Mouse (Mus musculus) olfactory bulb, adult 2 months (tissue): ENCODE results near the gene Zkscan3.

Source experiments
- CTCF ChIP-seq: fragments of 200-500 bp; IDR thresholded peaks from 2 replicates; pipeline ENCODE4 v1.5.1; 2012; ENCODE audit warnings: low read depth, mild to moderate bottlenecking, low read length, moderate library complexity; ENCODE audit not compliant: insufficient read depth
- POLR2A ChIP-seq: fragments of 200-500 bp; IDR thresholded peaks from 2 replicates; pipeline ENCODE4 v1.6.1; 2012; ENCODE audit warnings: mild to moderate bottlenecking, low read depth, low read length, moderate library complexity; ENCODE audit not compliant: insufficient read depth

DNA sequence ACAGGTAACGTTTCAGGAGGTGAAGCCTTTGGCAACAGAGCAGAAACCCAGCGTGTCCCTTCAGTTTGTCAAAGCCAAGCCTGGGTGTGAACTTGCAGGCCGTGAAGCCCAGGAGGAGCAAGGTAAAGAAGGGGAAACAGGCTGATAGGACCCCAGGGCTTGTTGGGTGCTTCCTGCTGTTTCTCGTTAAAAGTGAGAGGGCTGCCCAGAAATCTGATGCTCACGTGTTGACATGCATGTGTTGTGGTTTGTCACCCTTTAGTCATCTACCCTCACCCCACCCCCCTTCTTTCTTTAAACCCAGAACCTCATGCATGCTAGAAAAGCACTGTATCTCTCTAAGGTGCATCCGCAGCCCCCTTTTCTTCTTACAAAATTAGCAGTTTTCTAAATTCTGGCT is 35.9 kb downstream of the Zkscan3 start:
- TF ChIP-seq CTCF (no peak), POLR2A (no peak)
